Mouse (Mus musculus) kidney, adult 9 months (tissue): ENCODE data around the gene Gm16427.
"Not testable (repeated sequence)": the region's sequence is repeated elsewhere in the genome, so short reads cannot be mapped to it uniquely, and the experiment has no call there.

Experiments used
- DNase-seq: peaks from one replicate; pipeline ENCODE4 v3.0.0; 2022

Gene Gm16427

GRCm38 (mm10) chr5:93540100-93540499, at the start of gene Gm16427:
Gene Gm16427, minus strand, starts transcription at chr5:93540200.
- DNase-seq: not testable (repeated sequence)
